Mouse (Mus musculus) MEL (cell line): Measurements from ENCODE around the gene Fam161b.

Experiments used
- CTCF ChIP-seq, 3 experiments: IDR thresholded peaks in 2 of 3; conservative IDR thresholded peaks in 1 of 3; 2 replicates each; pipeline ENCODE4 v1.5.1; 2011 to 2012; ENCODE audit warnings: low read length in 3 of 3, low read depth in 2 of 3, mild to moderate bottlenecking in 2 of 3, improper control_type of control experiment in 1 of 3, inconsistent platforms in 1 of 3, mixed read lengths in 1 of 3, moderate library complexity in 1 of 3; ENCODE audit not compliant: control insufficient read depth in 1 of 3, insufficient read depth in 1 of 3, poor library complexity in 1 of 3, severe bottlenecking in 1 of 3
- E2F4 ChIP-seq: IDR thresholded peaks from 2 replicates; pipeline ENCODE4 v1.6.1; 2011; ENCODE audit warnings: low read depth, low read length, improper control_type of control experiment, borderline replicate concordance
- GATA1 ChIP-seq: IDR thresholded peaks from 2 replicates; pipeline ENCODE4 v1.6.1; 2011; ENCODE audit warnings: low read depth, low read length, improper control_type of control experiment
- JUND ChIP-seq: IDR thresholded peaks from 2 replicates; pipeline ENCODE4 v1.6.1; 2011; ENCODE audit warnings: low read depth, mild to moderate bottlenecking, improper control_type of control experiment, low read length
- MAX ChIP-seq: IDR thresholded peaks from 2 replicates; pipeline ENCODE4 v1.6.1; 2011; ENCODE audit warnings: low read length, improper control_type of control experiment
- MAZ ChIP-seq: IDR thresholded peaks from 2 replicates; pipeline ENCODE4 v1.6.1; 2012; ENCODE audit warnings: low read depth, mild to moderate bottlenecking, inconsistent platforms, low read length, improper control_type of control experiment
- MXI1 ChIP-seq: IDR thresholded peaks from 2 replicates; pipeline ENCODE4 v1.6.1; 2011; ENCODE audit warnings: mild to moderate bottlenecking, low read depth, low read length, improper control_type of control experiment
- MYC ChIP-seq: IDR thresholded peaks from 2 replicates; pipeline ENCODE4 v1.6.1; 2011; ENCODE audit warnings: low read depth, mild to moderate bottlenecking, low read length, improper control_type of control experiment, moderate library complexity
- POLR2A ChIP-seq, 2 experiments: IDR thresholded peaks; 2 replicates each; pipeline ENCODE4 v1.6.1; 2011 to 2012; ENCODE audit warnings: low read length in 2 of 2, mild to moderate bottlenecking in 2 of 2, control low read depth in 1 of 2, improper control_type of control experiment in 1 of 2, low read depth in 1 of 2, moderate library complexity in 1 of 2; ENCODE audit not compliant: control insufficient read depth in 1 of 2, insufficient read depth in 1 of 2, poor library complexity in 1 of 2

DNA sequence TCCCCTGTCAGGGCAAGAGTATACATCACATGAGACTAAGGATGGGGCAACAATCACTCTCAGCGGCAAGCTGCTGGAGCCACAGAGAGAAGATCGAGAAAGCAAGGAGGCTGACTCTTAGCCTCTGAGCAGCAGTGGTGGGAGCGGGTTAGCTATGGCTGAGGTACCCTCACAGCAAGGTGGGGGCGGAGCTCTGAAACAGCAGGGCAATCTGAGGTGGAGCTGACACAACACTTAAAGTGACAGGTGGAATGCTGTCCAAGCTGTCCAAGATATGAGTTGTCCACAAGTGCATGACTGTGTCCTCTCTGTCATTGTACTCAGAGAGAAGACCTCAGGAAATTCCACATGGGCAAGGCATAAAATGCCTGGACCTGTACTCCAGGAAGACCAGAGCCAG, 20.7 kb upstream of the Fam161b start:
- TF ChIP-seq POLR2A (IDR thresholded peaks at IDR 0.05; ENCODE audit: control insufficient read depth in 1 of 2, insufficient read depth in 1 of 2, low read depth in 1 of 2, low read length in 2 of 2, poor library complexity in 1 of 2) (no peak), CTCF (IDR thresholded peaks at IDR 0.05 in 2 of 3, conservative IDR thresholded peaks at IDR 0.05 in 1 of 3; ENCODE audit: control insufficient read depth in 1 of 3, insufficient read depth in 1 of 3, low read depth in 2 of 3, low read length in 3 of 3, poor library complexity in 1 of 3, severe bottlenecking in 1 of 3) (no peak), MYC (no peak), JUND (no peak), MAX (no peak), MXI1 (no peak), MAZ (no peak), GATA1 (no peak), E2F4 (no peak)
